Mouse (Mus musculus) thymus, adult 2 months (tissue): ENCODE measurements around the gene Mrps21.

Experiments used
- CTCF ChIP-seq: fragments of 200-500 bp; IDR thresholded peaks from 2 replicates; pipeline ENCODE4 v1.5.1; 2012; ENCODE audit warnings: mild to moderate bottlenecking, control low read depth, low read length, moderate library complexity, borderline replicate concordance; ENCODE audit not compliant: control insufficient read depth, poor library complexity, insufficient read depth; ENCODE audit errors: extremely low read depth
- POLR2A ChIP-seq: fragments of 200-500 bp; IDR thresholded peaks from 2 replicates; pipeline ENCODE4 v1.6.1; 2012; ENCODE audit warnings: mild to moderate bottlenecking, low read length, control low read depth, moderate library complexity; ENCODE audit not compliant: control insufficient read depth, poor library complexity, insufficient read depth; ENCODE audit errors: extremely low read depth

- TF ChIP-seq CTCF (no peak), POLR2A (no peak)
Measured at GRCm38 (mm10) chr3:95870976-95871375, 343 bp downstream of the Mrps21 start.
